Mouse (Mus musculus) cerebellum, postnatal 10 days (tissue): ENCODE data around the gene Prps2.
"Not testable (repeated sequence)": the region's sequence is repeated elsewhere in the genome, so short reads cannot be mapped to it uniquely, and the experiment has no call there.

Source experiments
- DNase-seq, 2 experiments: peaks; one replicate each; pipeline ENCODE4 v3.0.0; 2021; ENCODE audit warnings: mixed read lengths in 2 of 2

Prps2 gene

GRCm38 (mm10) chrX:167382047-167382853 lies at the start of gene Prps2:
TSS of gene Prps2 (minus strand) at chrX:167382749.
- DNase-seq = peak; percentile 34 to 58

GRCm38 (mm10) chrX:167417654-167418053 lies 35.1 kb upstream of the Prps2 start:
- no peak for DNase-seq

- no peak for DNase-seq
Measured at GRCm38 (mm10) chrX:167394940-167395339, 12.4 kb upstream of the Prps2 start.

- DNase-seq = no peak
Measured at GRCm38 (mm10) chrX:167386647-167387046, 4.1 kb upstream of the Prps2 start.

GRCm38 (mm10) chrX:167382854-167383186 lies 271 bp upstream of the Prps2 start:
- no peak for DNase-seq

- peak in 1 of 2 experiments; percentile 24 for DNase-seq
Measured at GRCm38 (mm10) chrX:167381583-167382046, 934 bp downstream of the Prps2 start.

GRCm38 (mm10) chrX:167380073-167380472 lies 2.5 kb downstream of the Prps2 start:
- DNase-seq = no peak

GRCm38 (mm10) chrX:167361231-167361630 lies 21.3 kb downstream of the Prps2 start:
- not testable (repeated sequence) for DNase-seq

GRCm38 (mm10) chrX:167359704-167360103 lies 22.8 kb downstream of the Prps2 start:
- no peak for DNase-seq

GRCm38 (mm10) chrX:167357415-167357814 lies 25.1 kb downstream of the Prps2 start:
- DNase-seq = peak; percentile 20 to 29

- DNase-seq = no peak
Measured at GRCm38 (mm10) chrX:167355965-167356364, 26.6 kb downstream of the Prps2 start.

- no peak for DNase-seq
Measured at GRCm38 (mm10) chrX:167353617-167354016, 28.9 kb downstream of the Prps2 start.

GRCm38 (mm10) chrX:167346440-167346839 lies 36.1 kb downstream of the Prps2 start:
- no peak for DNase-seq

GRCm38 (mm10) chrX:167344356-167344755 lies 38.2 kb downstream of the Prps2 start:
- DNase-seq = no peak

GRCm38 (mm10) chrX:167341811-167342210 lies 40.7 kb downstream of the Prps2 start:
- DNase-seq = no peak

- no peak for DNase-seq
Measured at GRCm38 (mm10) chrX:167340190-167340589, 42.4 kb downstream of the Prps2 start.

GRCm38 (mm10) chrX:167337990-167338389 lies 44.6 kb downstream of the Prps2 start:
- DNase-seq = no peak

GRCm38 (mm10) chrX:167334571-167334970 lies 48.0 kb downstream of the Prps2 start:
- no peak for DNase-seq

GRCm38 (mm10) chrX:167332607-167333006 lies 49.9 kb downstream of the Prps2 start:
- DNase-seq = no peak

- no peak for DNase-seq
Measured at GRCm38 (mm10) chrX:167330993-167331392, 51.6 kb downstream of the Prps2 start.

- no peak for DNase-seq
Measured at GRCm38 (mm10) chrX:167330399-167330798, 52.1 kb downstream of the Prps2 start, which contains the start of gene Tlr7. TSS of gene Tlr7 (minus strand) at chrX:167330558.

GRCm38 (mm10) chrX:167329620-167330019 lies 52.9 kb downstream of the Prps2 start:
- no peak for DNase-seq

GRCm38 (mm10) chrX:167329098-167329497 lies 53.5 kb downstream of the Prps2 start:
- peak; percentile 46 to 54 for DNase-seq

GRCm38 (mm10) chrX:167328519-167328918 lies 54.0 kb downstream of the Prps2 start:
- no peak for DNase-seq

- DNase-seq = no peak
Measured at GRCm38 (mm10) chrX:167323742-167324141, 58.8 kb downstream of the Prps2 start.
